In the genomic region with DNA sequence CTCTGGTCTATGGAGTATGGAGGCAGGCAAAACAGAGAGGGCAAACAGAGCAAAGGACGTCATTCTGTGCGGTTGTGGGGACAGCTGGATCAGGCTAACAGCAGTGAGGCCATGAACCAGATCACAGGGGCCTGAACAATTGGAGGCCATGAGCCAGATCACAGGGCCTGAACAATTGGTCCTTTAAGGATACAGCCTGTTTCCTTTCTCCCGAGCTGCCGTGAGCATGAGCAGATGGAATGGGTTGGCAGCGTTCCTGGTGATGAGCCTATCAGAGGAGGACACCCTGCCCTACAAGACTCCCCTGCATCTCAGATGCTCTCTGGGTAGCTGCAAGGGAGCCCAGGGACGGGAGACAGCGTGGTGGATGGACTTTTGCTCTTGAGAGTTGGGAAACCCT, we compare ENCODE assay signal across 1 mouse cellular context.
TF ChIP-seq lines count a peak whose summit lies in the region.

No protein-coding gene starts in this region.

TF ChIP-seq in MEL, 35 proteins besides CTCF, POLR2A, EP300 and RAD21:
- TF ChIP-seq HCFC1 (IDR thresholded peaks at IDR 0.05; ENCODE audit: low read depth, low read length) (no peak), MXI1 (IDR thresholded peaks at IDR 0.05; ENCODE audit: low read depth, low read length) (no peak), RCOR1 (IDR thresholded peaks at IDR 0.05; ENCODE audit: low read depth, low read length) (no peak), GABPA (IDR thresholded peaks at IDR 0.05; ENCODE audit: low read depth, low read length) (no peak), TBP (IDR thresholded peaks at IDR 0.05; ENCODE audit: low read depth, low read length) (no peak), POLR2AphosphoS2 (IDR thresholded peaks at IDR 0.05; ENCODE audit: low read length) (no peak), MEF2A (IDR thresholded peaks at IDR 0.05; ENCODE audit: extremely low read depth, insufficient replicate concordance, low read depth, low read length, poor library complexity, severe bottlenecking) (no peak), NRF1 (IDR thresholded peaks at IDR 0.05; ENCODE audit: insufficient read depth, low read depth, low read length, poor library complexity, severe bottlenecking) (no peak), UBTF (IDR thresholded peaks at IDR 0.05; ENCODE audit: borderline replicate concordance, insufficient read depth, low read depth, low read length) (no peak), TCF12 (IDR thresholded peaks at IDR 0.05; ENCODE audit: low read depth, low read length) (no peak), SMC3 (IDR thresholded peaks at IDR 0.05; ENCODE audit: low read depth, low read length) (no peak), ETS1 (IDR thresholded peaks at IDR 0.05; ENCODE audit: low read depth, low read length) (no peak), USF1 (IDR thresholded peaks at IDR 0.05; ENCODE audit: low read depth, low read length) (no peak), POLR2AphosphoS5 (IDR thresholded peaks at IDR 0.05; ENCODE audit: borderline replicate concordance, low read depth, low read length) (no peak), NELFE (IDR thresholded peaks at IDR 0.05; ENCODE audit: low read depth, low read length) (no peak), GATA1 (IDR thresholded peaks at IDR 0.05; ENCODE audit: low read depth, low read length) (no peak), ELF1 (IDR thresholded peaks at IDR 0.05; ENCODE audit: low read depth, low read length) (no peak), KAT2A (conservative IDR thresholded peaks at IDR 0.05; ENCODE audit: low read depth, low read length) (no peak), MYC (IDR thresholded peaks at IDR 0.05; ENCODE audit: low read depth, low read length) (no peak)
